Mouse (Mus musculus) spleen, adult 2 months (tissue): ENCODE results near the gene Stam.

ENCODE experiments used
- CTCF ChIP-seq: fragments of 200-500 bp; IDR thresholded peaks from 2 replicates; pipeline ENCODE4 v1.5.1; 2011; ENCODE audit warnings: mild to moderate bottlenecking, inconsistent platforms; ENCODE audit not compliant: insufficient read depth, insufficient read length, insufficient replicate concordance; ENCODE audit errors: extremely low read depth
- POLR2A ChIP-seq: fragments of 200-500 bp; IDR thresholded peaks from 2 replicates; pipeline ENCODE4 v1.6.1; 2011; ENCODE audit warnings: low read depth, low read length, inconsistent platforms

DNA sequence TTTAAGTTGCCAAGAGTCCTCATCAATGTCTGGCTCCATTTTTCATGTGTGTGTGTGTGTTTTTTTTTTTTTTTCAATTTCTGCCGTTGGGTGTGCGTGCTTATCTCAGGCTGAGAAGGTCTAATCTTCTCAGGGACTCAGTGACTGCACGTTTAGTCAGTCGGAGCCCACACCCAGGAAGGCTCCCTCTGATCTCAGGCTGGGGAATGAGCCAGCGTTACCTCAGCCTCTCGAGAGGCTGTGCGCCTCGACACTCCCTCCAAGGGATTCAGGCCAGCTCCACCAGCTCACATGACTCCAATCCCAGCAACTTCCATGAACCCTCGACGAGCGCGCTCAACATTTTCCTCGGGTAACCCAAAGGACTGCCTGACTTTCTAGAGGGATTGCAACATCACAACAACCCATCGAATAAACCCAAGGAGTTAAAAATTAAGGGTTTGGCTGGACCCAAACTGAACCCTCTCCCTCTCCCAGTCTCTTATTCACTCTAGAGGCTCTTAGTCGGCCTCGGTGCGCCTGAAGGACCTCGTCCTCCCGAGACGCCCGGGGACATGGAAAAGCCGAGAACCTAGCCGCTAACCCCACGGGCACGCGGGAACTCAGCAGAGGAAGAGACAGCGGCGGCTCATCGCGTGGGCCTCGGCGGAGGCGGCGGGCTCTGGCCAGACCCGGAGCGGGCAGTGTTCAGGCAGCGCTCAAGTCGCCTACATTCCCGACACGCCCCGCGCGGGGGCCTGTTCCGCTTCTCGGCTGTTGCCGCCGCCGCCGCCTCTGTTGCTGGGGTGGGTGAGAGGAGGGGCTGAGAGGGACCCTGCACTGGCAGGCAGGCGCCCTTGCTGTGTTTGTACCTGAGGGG, at the start of gene Stam:
- TF ChIP-seq CTCF (no peak), POLR2A (peak; percentile 4; the same call in 1 of the 2 replicates)
